Mouse (Mus musculus) stomach, postnatal 0 days (tissue): Measurements from ENCODE around the gene Cfap157. TPM values are rescaled to one million over a fixed set of nuclear protein-coding genes. Genes with fewer than 3 reads are reported as not detected.

ENCODE experiments used
- ATAC-seq: fragments of 200-750 bp; cut with Nextera tagmentation; 2 replicates; pipeline ENCODE4 v1.8.0; 2017; ENCODE audit not compliant: low FRiP score, low TSS enrichment
- DNase-seq: peaks from one replicate; pipeline ENCODE4 v3.0.0-alpha.2; 2016; ENCODE audit warnings: low spot score
- H3K27ac ChIP-seq: fragments of 300-500 bp; sonication (generic); replicated peaks from 2 replicates; pipeline ENCODE4 v1.5.1; 2014; ENCODE audit warnings: mild to moderate bottlenecking, control low read depth
- H3K27me3 ChIP-seq: fragments of 300-500 bp; sonication (generic); 2 replicates; pipeline ENCODE4 v1.6.1; 2014; ENCODE audit warnings: low read length; ENCODE audit not compliant: control insufficient read depth, insufficient read depth
- H3K36me3 ChIP-seq: fragments of 300-500 bp; sonication (generic); 2 replicates; pipeline ENCODE4 v1.6.1; 2014; ENCODE audit warnings: low read length, mixed read lengths; ENCODE audit not compliant: control insufficient read depth, insufficient read depth
- H3K4me1 ChIP-seq: fragments of 300-500 bp; sonication (generic); replicated peaks from 2 replicates; pipeline ENCODE4 v1.6.1; 2014; ENCODE audit warnings: antibody characterized with exemption; ENCODE audit not compliant: control insufficient read depth, insufficient read depth
- H3K4me2 ChIP-seq: fragments of 300-500 bp; sonication (generic); replicated peaks from 2 replicates; pipeline ENCODE4 v1.6.1; 2014; ENCODE audit warnings: low read depth, mild to moderate bottlenecking, control low read depth, moderate library complexity
- H3K4me3 ChIP-seq: fragments of 300-500 bp; sonication (generic); 2 replicates; pipeline ENCODE4 v1.5.1; 2014; ENCODE audit warnings: low read depth, low read length, control low read depth
- H3K9ac ChIP-seq: fragments of 300-500 bp; sonication (generic); 2 replicates; pipeline ENCODE4 v1.6.1; 2014; ENCODE audit warnings: mild to moderate bottlenecking, low read length, control low read depth, mixed read lengths
- H3K9me3 ChIP-seq: fragments of 300-500 bp; sonication (generic); 2 replicates; pipeline ENCODE4 v1.6.1; 2016; ENCODE audit warnings: low read length; ENCODE audit not compliant: control insufficient read depth
- CTCF ChIP-seq: IDR thresholded peaks from 2 replicates; pipeline ENCODE4 v1.5.1; 2016; ENCODE audit warnings: antibody characterized with exemption, low read depth, mild to moderate bottlenecking, moderate library complexity
- EP300 ChIP-seq: optimal IDR thresholded peaks from 2 replicates; pipeline ENCODE3; 2016; ENCODE audit warnings: antibody characterized with exemption
- WGBS: fragments of 180-500 bp; shearing (Covaris S2); extraction: QIAGEN DNeasy Blood & Tissue Kit; methylation state at CpG from one replicate; pipeline ENCODE4 v1.1.7; 2014; 5-methylcytosine and 5-hydroxymethylcytosine counted together
- polyA plus RNA-seq: library from polyadenylated mRNA; unstranded; fragments of >200 nt; fragmentation: Nextera tagmentation; extraction: Ambion mirVana; gene quantifications from 2 replicates; pipeline ENCODE4 v1.2.1, GENCODE M21; 2015

Gene Cfap157
- polyA plus RNA-seq, 1 experiment from 2014 or later: 1.1 TPM

DNA sequence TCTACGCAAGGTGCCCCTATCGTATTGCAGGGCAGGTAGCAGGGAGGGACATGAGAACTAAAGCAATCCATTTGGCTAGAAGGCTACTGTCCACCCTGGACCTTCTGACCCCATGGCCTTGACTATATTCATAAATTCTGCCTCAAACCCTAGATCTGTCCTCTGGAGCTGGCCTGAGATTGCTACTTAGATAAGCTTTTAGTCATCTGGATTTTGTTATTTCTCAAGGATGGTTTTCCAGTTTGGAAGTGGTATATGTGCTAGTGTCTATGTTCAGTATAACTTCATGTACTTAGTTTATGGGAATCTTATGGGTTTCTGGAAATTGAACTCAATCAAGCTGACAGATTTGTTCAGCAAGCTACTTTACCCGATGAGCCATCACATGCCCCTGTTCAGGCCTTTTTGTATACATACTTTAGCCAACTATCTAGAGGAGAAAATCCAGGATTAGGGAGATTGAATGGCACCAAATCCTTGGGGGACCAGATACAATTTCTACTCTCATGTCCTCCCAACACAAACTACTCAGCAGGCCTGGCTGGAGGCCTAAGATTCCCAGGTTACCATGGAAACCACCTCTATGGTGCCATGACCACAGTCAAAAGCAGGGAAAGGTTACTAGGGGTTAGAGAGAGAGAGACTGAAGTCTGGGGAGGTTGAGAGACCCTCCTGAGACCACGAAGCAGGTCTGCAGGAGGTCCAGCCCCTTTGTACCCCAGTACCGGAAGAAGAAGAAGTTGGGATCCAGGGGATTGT is 14.7 kb downstream of the Cfap157 start:
- Histone ChIP-seq H3K4me2 (no peak overlapping the region), H3K9me3 (no peaks in the 10 kb centered on the region), H3K4me1 (no peaks in the 10 kb centered on the region), H3K27ac (no peak overlapping the region), H3K9ac (no peak overlapping the region), H3K27me3 (no peaks in the 10 kb centered on the region), H3K36me3 (no peaks in the 10 kb centered on the region), H3K4me3 (no peak overlapping the region)
- 77% methylated on average over 5 of the region's 5 CpGs for WGBS
- no peak for TF ChIP-seq EP300
- no peak for ATAC-seq
- no peak for DNase-seq

DNA sequence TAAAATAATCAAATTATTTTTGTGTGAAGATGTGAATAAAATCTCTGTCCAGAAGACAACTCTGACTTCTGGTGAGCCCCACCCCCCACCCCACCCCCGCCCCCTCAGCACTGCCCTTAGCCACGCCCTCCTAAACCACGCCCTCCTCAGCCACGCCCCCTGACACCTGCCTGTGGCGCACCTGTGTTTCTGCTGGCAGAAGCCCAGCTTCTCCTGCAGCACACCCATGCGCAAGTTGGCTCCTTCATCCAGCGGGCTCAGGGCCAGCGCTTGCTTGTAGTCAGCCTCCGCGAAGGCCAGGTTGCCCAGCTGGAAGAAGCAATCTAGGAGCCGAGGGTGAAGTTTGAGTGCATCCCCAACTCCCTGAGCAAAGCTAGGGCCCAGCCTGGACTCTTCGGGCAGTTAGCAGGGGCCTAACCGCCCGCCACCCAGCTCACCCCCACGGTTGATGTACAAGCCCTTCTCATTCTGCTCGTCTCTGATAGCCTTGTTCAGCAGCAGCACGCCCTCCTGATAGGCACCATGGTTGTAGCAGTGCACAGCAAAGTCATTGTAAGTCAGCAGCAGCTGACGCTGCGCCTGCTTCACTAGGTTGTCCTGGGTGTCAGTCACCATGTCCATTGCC is 15.5 kb downstream of the Cfap157 start:
- H3K27me3 ChIP-seq: no peaks in the 10 kb centered on the region
- ATAC-seq (peak; percentile 8; the same call in 1 of the 2 replicates), DNase-seq (peak; percentile 90)
- TF ChIP-seq EP300 (no peak), CTCF (no peak)
- no peak overlapping the region for H3K27ac ChIP-seq
- H3K36me3 ChIP-seq: no peaks in the 10 kb centered on the region
- H3K9ac ChIP-seq: no peak overlapping the region
- H3K4me1 ChIP-seq: no peaks in the 10 kb centered on the region
- H3K4me3 ChIP-seq: no peak overlapping the region
- 45% methylated on average over 19 of the region's 19 CpGs for whole genome bisulfite sequencing
- no peaks in the 10 kb centered on the region for H3K9me3 ChIP-seq
- H3K4me2 ChIP-seq: no peak overlapping the region

DNA sequence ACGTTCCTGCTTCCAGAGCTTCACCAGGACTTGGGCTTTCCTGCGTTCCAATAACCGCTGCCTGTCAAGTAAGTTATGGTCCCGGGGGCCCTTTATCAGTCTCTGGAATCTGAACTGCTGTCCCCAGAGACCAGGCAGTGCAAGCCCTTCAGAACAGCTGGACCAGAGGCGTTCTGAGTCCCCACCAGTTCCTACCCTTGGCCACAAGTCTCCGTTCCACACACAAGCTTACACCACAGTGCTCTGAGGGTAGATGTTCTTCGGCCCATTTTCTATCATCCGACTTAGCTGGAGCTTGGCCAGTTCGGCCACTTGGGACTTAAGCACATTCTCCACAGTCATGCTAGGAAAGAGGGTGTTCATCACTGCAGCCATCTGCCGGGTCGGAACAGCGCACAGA is 17.0 kb downstream of the Cfap157 start:
- H3K4me3 ChIP-seq: no peak overlapping the region
- no peaks in the 10 kb centered on the region for H3K36me3 ChIP-seq
- H3K9me3 ChIP-seq: no peaks in the 10 kb centered on the region
- ATAC-seq (no peak), DNase-seq (no peak)
- no peak overlapping the region for H3K27ac ChIP-seq
- no peak overlapping the region for H3K4me2 ChIP-seq
- H3K27me3 ChIP-seq: no peaks in the 10 kb centered on the region
- H3K9ac ChIP-seq: no peak overlapping the region
- WGBS: 79% methylated on average over 12 of the region's 12 CpGs
- H3K4me1 ChIP-seq: no peaks in the 10 kb centered on the region
- no peak for TF ChIP-seq CTCF
- no peak for TF ChIP-seq EP300

DNA sequence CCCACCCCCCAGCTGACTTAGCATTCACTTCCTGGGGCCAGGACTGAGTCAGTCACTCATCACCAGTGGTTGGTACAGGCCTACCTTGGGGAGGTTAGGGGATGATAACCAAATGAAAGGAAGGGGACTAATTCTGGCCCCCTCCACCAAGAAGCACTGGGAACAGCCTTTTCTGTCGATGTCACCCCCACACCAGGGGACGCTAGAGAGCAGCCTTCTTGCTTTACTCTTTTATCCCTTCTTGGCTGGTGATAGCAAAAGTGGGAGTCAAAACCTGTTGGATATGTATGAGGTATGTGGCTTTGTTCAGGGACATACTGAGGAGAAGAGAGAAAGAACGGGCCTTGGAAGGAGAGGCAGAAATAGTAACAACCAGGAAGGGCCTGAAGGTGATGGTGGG is 20.9 kb downstream of the Cfap157 start:
- DNase-seq: no peak
- no peak overlapping the region for H3K4me2 ChIP-seq
- H3K27ac ChIP-seq: no peak overlapping the region
- H3K9ac ChIP-seq: no peak overlapping the region
- no peak for ATAC-seq
- H3K4me3 ChIP-seq: no peak overlapping the region
- no peaks in the 10 kb centered on the region for H3K4me1 ChIP-seq
- 72% methylated on average over 3 of the region's 3 CpGs for WGBS
- H3K9me3 ChIP-seq: no peaks in the 10 kb centered on the region
- peak; percentile 60 for TF ChIP-seq CTCF
- no peak for TF ChIP-seq EP300
- peaks cover 7% of the 10 kb centered on the region; the same call in 1 of the 2 replicates for H3K36me3 ChIP-seq
- no peaks in the 10 kb centered on the region for H3K27me3 ChIP-seq

DNA sequence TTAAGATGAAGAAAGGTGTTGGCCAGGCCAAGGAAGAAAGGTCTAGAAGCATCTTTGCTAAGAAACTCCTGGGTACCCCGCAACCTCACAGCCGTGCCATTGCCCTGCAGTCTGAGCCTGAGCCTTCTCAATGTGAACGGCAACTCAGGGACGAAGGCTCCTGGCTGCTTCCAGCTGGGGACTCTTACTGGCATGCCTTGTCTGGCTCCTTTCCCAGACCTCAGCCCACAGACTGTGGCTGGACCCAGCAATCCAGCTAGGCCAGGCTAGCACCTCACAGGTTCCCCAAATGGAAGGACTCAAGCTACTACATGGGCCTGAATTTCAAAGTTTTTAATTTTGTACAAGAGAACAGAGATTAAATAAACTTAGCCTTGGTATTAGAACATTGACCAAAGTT is 22.4 kb downstream of the Cfap157 start:
- 78% methylated on average over 4 of the region's 4 CpGs for WGBS
- Histone ChIP-seq H3K9ac (no peak overlapping the region), H3K4me1 (no peaks in the 10 kb centered on the region), H3K9me3 (no peaks in the 10 kb centered on the region), H3K36me3 (peaks cover 7% of the 10 kb centered on the region; the same call in 1 of the 2 replicates), H3K27me3 (no peaks in the 10 kb centered on the region), H3K27ac (no peak overlapping the region), H3K4me3 (no peak overlapping the region), H3K4me2 (no peak overlapping the region)
- TF ChIP-seq CTCF (no peak), EP300 (no peak)
- DNase-seq (no peak), ATAC-seq (no peak)

DNA sequence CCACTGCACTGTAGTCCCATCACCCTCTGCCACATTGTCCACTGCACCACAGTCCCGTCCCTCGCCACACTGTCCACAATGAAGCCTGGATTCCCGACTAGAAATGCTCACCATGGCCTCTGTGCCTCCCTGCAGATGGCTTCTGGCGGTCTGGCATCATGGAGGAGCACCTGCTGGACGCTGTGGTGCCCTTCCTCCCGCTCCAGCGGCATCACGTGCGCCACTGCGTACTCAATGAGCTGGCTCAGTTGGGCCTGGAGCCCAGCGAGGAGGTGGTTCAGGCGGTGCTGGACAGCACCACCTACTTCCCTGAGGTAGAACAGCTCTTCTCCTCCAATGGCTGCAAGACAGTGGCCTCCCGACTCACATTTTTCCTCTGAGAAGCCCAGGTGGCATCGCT is 22.9 kb downstream of the Cfap157 start:
- ATAC-seq (no peak), DNase-seq (no peak)
- 89% methylated on average over 14 of the region's 14 CpGs for WGBS
- Histone ChIP-seq H3K27me3 (no peaks in the 10 kb centered on the region), H3K4me3 (no peak overlapping the region), H3K27ac (no peak overlapping the region), H3K4me2 (no peak overlapping the region), H3K9me3 (no peaks in the 10 kb centered on the region), H3K36me3 (peaks cover 7% of the 10 kb centered on the region; the same call in 1 of the 2 replicates), H3K4me1 (no peaks in the 10 kb centered on the region), H3K9ac (no peak overlapping the region)
- no peak for TF ChIP-seq EP300
- no peak for TF ChIP-seq CTCF
